Mouse (Mus musculus) left cerebral cortex, postnatal 14 days (tissue): ENCODE data around the gene Vmn1r48. TPM values are rescaled to one million over a fixed set of nuclear protein-coding genes. Genes with fewer than 3 reads are reported as not detected.
"Not testable (repeated sequence)": the region's sequence is repeated elsewhere in the genome, so short reads cannot be mapped to it uniquely, and the experiment has no call there.

Source experiments
- DNase-seq, 2 experiments: peaks; one replicate each; pipeline ENCODE4 v3.0.0; 2021 to 2022; ENCODE audit warnings: low spot score in 2 of 2, mixed read lengths in 1 of 2
- intact Hi-C: fragments of 180-260 bp; cut with DNase I; formaldehyde crosslinking; loops from one replicate; pipeline ENCODE4 v1.15.1; 2025
- long read RNA-seq, 2 experiments: library from polyadenylated mRNA; stranded (forward); transcript quantifications; one replicate each; pipeline ENCODE4 v2.0.0; 2021
- total RNA-seq, 2 experiments: library from RNA; stranded (reverse); gene quantifications; 2 replicates each; pipeline ENCODE4 v1.2.3; 2021

Gene Vmn1r48
- total RNA-seq: not detected
- long read RNA-seq, experiment 1: 0 reads
- long read RNA-seq, experiment 2: 0 reads

DNA sequence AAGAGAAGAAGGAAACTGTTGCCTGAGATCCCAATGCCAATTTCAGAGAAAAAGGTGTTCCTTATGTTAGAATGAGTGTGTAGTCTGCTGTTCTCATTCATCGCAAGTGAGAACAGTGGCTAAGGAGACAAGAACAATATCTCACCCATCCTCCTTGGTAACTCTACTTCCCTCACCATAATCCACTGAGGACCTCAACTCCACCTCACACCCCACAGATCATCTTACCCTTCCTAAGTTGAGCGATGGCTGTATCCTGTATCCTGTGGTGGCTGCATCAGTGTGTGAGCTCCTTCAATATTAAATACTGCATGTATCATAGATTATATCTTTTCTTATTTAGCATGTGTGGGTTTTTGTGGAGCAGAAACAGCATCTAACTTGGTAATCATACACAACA, at the start of gene Vmn1r48:
Gene Vmn1r48 (minus strand): TSS at position 101 of the 400 bp plus-strand sequence.
- intact Hi-C loops, DNase-seq: not testable (repeated sequence)

DNA sequence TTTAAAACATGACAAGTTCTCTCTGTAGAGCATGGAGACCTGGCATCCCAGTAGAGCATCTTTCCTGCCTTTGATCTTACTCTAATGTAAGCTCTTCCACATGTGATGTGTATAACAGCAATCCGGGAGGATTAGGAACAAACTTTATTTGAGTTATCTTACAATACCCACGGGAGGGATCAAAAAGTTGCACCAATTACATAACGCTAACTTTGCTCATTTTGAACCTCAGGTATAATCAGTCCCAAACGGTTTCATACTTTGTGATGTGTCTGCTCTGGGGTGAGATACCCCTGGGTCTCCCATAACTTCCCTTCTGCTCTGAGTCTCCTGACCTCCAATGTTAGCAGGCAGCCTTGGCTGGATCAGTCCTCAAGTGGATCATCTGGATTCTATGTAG, 41.8 kb upstream of the Vmn1r48 start, which contains the start of gene Vmn1r49:
Gene Vmn1r49 (minus strand): TSS at position 101 of the 400 bp plus-strand sequence.
- intact Hi-C loops: no loop called here
- no peak for DNase-seq

DNA sequence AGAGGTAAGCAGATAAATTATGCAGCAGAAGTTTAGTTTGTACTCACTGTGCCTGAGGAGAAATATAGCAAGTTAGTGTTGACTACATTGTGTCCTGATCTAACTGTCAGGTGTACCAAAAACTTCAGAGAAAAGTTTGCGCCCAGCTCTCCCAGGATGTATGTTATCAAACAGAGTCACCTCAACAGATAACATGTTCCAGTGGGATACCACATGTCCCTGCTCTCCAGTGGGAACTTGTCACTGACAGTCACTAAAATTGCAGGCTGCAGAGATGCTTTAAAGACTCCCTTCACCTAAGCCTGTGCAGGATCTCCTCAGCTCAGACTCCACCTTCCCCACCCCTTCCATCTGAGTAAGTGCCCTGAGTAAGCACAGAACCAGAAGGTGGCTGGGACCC, 20.8 kb downstream of the Vmn1r48 start, which contains the start of gene Vmn1r47:
Gene Vmn1r47 (plus strand): TSS at position 301 of the 400 bp plus-strand sequence.
- intact Hi-C loops, DNase-seq: not testable (repeated sequence)

DNA sequence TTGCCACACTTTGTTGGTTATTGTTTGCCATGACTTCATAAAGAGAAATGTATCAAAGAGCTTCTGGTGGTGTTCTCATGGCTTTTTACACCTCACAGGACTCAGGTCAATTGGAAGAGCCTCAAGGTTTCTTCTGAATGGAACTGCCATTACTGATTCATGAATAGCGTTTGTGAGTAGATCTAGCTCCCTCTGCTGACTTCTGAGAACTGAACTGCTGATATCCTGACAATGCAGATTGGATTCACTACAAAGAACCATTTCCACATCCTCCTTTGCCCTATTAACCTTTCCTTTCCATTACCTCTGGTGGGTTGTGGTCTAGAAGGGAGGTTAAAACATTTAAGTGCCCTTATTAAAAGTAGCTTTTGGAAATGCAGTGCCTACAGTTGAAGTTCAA, 50.7 kb downstream of the Vmn1r48 start:
- intact Hi-C loops: no loop called here
- no peak for DNase-seq

Other genes with a start within 250 kb of the Vmn1r48 start
- gene Vmn1r42, start 160.4 kb downstream of the Vmn1r48 start, total RNA-seq: not detected
- gene Vmn1r43, start 160.4 kb downstream of the Vmn1r48 start, total RNA-seq: not detected
- not detected for gene Vmn1r44, start 153.2 kb downstream of the Vmn1r48 start, total RNA-seq
- not detected for gene Vmn1r45, start 96.2 kb downstream of the Vmn1r48 start, total RNA-seq
- gene Vmn1r46, start 67.5 kb downstream of the Vmn1r48 start, total RNA-seq: not detected
- not detected for gene Vmn1r47, start 20.7 kb downstream of the Vmn1r48 start, total RNA-seq
- gene Vmn1r49, start 41.7 kb upstream of the Vmn1r48 start, total RNA-seq: not detected
- gene Vmn1r50, start 64.6 kb upstream of the Vmn1r48 start, total RNA-seq: not detected
- not detected for gene Vmn1r51, start 85.8 kb upstream of the Vmn1r48 start, total RNA-seq
- gene Vmn1r52, start 138.0 kb upstream of the Vmn1r48 start, total RNA-seq: not detected
- gene V1ra8, start 166.0 kb upstream of the Vmn1r48 start, total RNA-seq: not detected
- gene Vmn1r53, start 187.6 kb upstream of the Vmn1r48 start, total RNA-seq: not detected
- not detected for gene Vmn1r54, start 209.5 kb upstream of the Vmn1r48 start, total RNA-seq